Mouse (Mus musculus) neural tube, embryonic 15.5 days (tissue): Measurements from ENCODE around the gene Hs6st3. TPM values are rescaled to one million over a fixed set of nuclear protein-coding genes. Genes with fewer than 3 reads are reported as not detected.

Experiments
- ATAC-seq: fragments of 200-750 bp; cut with Nextera tagmentation; 2 replicates; pipeline ENCODE4 v1.8.0; 2017; ENCODE audit warnings: mild to moderate bottlenecking, moderate TSS enrichment, moderate library complexity; ENCODE audit not compliant: low FRiP score
- H3K27ac ChIP-seq: fragments of 300-500 bp; sonication (generic); replicated peaks from 2 replicates; pipeline ENCODE4 v1.5.1; 2015; ENCODE audit warnings: mild to moderate bottlenecking, inconsistent platforms
- H3K27me3 ChIP-seq: fragments of 300-500 bp; sonication (generic); replicated peaks from 2 replicates; pipeline ENCODE4 v1.6.1; 2015; ENCODE audit warnings: inconsistent platforms
- H3K36me3 ChIP-seq: fragments of 300-500 bp; sonication (generic); 2 replicates; pipeline ENCODE4 v1.6.1; 2015; ENCODE audit warnings: inconsistent platforms
- H3K4me1 ChIP-seq: fragments of 300-500 bp; sonication (generic); 2 replicates; pipeline ENCODE4 v1.6.1; 2015; ENCODE audit warnings: inconsistent platforms
- H3K4me2 ChIP-seq: fragments of 300-500 bp; sonication (generic); 2 replicates; pipeline ENCODE4 v1.6.1; 2015; ENCODE audit warnings: inconsistent platforms, mild to moderate bottlenecking, moderate library complexity
- H3K4me3 ChIP-seq: fragments of 300-500 bp; sonication (generic); replicated peaks from 2 replicates; pipeline ENCODE4 v1.5.1; 2015; ENCODE audit warnings: mild to moderate bottlenecking, inconsistent platforms
- H3K9ac ChIP-seq: fragments of 300-500 bp; sonication (generic); replicated peaks from 2 replicates; pipeline ENCODE4 v1.6.1; 2015; ENCODE audit warnings: mild to moderate bottlenecking, inconsistent platforms
- H3K9me3 ChIP-seq: fragments of 300-500 bp; sonication (generic); replicated peaks from 2 replicates; pipeline ENCODE4 v1.6.1; 2016; ENCODE audit warnings: inconsistent platforms
- WGBS: fragments of 180-500 bp; shearing (Covaris S2); methylation state at CpG from one replicate; pipeline ENCODE4 v1.1.7; 2015; ENCODE audit warnings: mixed read lengths; 5-methylcytosine and 5-hydroxymethylcytosine counted together
- polyA plus RNA-seq: library from polyadenylated mRNA; unstranded; fragments of >200 nt; fragmentation: Nextera tagmentation; extraction: Ambion mirVana; gene quantifications from 2 replicates; pipeline ENCODE4 v1.2.1, GENCODE M21; 2015

Gene Hs6st3
- polyA plus RNA-seq, 1 experiment from 2014 or later, result 2.1 TPM

DNA sequence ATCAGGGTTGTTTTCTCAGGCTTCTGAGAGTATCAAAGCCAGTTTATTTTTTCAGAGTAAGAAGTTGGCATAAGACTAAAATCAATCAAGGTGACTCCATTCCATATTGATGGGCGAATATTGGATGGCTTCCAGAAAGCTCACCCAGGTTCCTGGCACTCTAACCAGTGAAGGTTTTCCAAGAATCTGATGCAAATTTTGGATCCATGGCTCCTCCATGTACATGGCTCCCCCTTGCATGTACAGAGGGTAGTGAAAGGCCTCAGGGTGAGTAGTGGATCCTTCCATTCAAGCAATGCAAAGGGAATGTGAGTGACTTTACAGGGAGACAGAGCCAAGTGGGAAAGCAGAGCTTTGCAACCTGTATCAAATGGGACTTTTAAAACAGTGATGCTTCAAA is 603.6 kb downstream of the Hs6st3 start:
- ATAC-seq, result no peak
- WGBS, result 79% methylated on average over 1 of the region's 1 CpGs
- no peak overlapping the region for H3K9ac ChIP-seq
- no peaks in the 10 kb centered on the region for H3K36me3 ChIP-seq
- no peaks in the 10 kb centered on the region for H3K9me3 ChIP-seq
- no peak overlapping the region for H3K4me3 ChIP-seq
- no peaks in the 10 kb centered on the region for H3K4me1 ChIP-seq
- H3K27ac ChIP-seq, result no peak overlapping the region
- no peak overlapping the region for H3K4me2 ChIP-seq
- no peaks in the 10 kb centered on the region for H3K27me3 ChIP-seq

DNA sequence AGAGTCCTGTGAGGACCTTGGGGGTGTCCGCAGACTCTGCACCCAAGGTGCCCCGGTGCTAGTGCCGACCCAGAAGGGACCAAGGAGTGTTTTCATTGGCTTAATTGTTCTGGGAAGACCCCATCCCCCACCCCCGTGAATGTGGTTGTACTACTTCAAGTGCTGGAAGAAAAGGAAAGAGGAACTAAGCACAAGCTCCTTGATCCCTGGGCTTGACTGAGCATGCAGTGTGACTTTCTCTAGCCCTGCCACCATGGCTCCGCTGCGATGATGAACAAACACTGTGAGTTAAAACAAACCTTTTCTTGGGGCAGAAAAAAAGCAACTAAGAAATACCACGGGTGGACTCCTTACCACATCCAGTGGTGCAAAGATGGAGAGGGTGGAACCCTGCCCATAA is 623.2 kb downstream of the Hs6st3 start:
- no peaks in the 10 kb centered on the region for H3K4me1 ChIP-seq
- ATAC-seq, result no peak
- H3K27ac ChIP-seq, result no peak overlapping the region
- no peak overlapping the region for H3K4me3 ChIP-seq
- H3K27me3 ChIP-seq, result no peaks in the 10 kb centered on the region
- 89% methylated on average over 7 of the region's 7 CpGs for WGBS
- H3K9ac ChIP-seq, result no peak overlapping the region
- H3K36me3 ChIP-seq, result no peaks in the 10 kb centered on the region
- H3K4me2 ChIP-seq, result no peak overlapping the region
- H3K9me3 ChIP-seq, result no peaks in the 10 kb centered on the region

DNA sequence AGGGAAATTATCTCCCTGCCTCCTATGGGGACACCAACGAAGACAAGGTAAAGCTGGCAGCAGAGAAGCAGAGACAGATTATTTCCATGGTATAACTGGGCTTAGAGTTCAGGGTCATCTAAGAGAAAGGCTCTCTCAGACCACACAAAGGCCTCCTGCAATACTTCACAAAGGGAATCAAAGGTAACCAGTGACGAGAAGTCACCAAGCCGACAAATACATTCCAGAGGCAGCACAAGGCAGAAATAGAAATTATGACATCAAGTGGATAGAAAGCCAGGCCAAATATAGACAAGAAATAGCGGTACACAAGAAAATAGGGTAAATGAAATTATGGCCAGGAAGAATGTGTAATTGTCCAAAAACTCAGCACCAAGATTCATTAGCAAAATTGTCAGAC is 633.9 kb downstream of the Hs6st3 start:
- WGBS, result 69% methylated on average over 4 of the region's 4 CpGs
- H3K27ac ChIP-seq, result no peak overlapping the region
- no peak overlapping the region for H3K4me3 ChIP-seq
- no peaks in the 10 kb centered on the region for H3K36me3 ChIP-seq
- H3K9me3 ChIP-seq, result no peaks in the 10 kb centered on the region
- no peaks in the 10 kb centered on the region for H3K27me3 ChIP-seq
- H3K4me1 ChIP-seq, result 0 out of 2 replicates have a peak, but pooled peaks cover 4% of the 10 kb centered on the region
- no peak overlapping the region for H3K9ac ChIP-seq
- no peak for ATAC-seq
- no peak overlapping the region for H3K4me2 ChIP-seq

DNA sequence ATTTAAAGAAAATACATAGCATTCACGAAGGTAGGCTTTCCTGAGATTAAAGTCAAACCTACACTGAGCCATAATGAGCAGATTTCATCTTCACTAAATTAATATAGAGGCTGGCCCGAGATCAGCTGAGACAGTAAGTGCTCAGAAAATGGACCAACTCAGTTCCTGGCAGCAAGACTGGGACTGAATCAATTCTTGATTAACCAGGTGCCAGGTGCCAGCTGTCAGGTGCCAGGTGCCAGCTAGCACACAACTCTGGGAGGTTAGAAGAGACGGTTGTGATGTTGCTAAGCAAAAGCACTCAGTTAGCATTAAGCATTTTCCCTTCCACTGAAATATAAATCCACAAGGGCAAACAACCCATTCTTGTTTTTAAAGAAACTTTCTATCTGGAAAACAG is 638.1 kb downstream of the Hs6st3 start:
- WGBS, result 75% methylated on average over 3 of the region's 3 CpGs
- no peak overlapping the region for H3K4me2 ChIP-seq
- no peaks in the 10 kb centered on the region for H3K36me3 ChIP-seq
- no peaks in the 10 kb centered on the region for H3K27me3 ChIP-seq
- H3K4me3 ChIP-seq, result no peak overlapping the region
- no peak for ATAC-seq
- no peaks in the 10 kb centered on the region for H3K9me3 ChIP-seq
- no peak overlapping the region for H3K27ac ChIP-seq
- no peak overlapping the region for H3K9ac ChIP-seq
- 0 out of 2 replicates have a peak, but pooled peaks cover under 1% of the 10 kb centered on the region for H3K4me1 ChIP-seq

DNA sequence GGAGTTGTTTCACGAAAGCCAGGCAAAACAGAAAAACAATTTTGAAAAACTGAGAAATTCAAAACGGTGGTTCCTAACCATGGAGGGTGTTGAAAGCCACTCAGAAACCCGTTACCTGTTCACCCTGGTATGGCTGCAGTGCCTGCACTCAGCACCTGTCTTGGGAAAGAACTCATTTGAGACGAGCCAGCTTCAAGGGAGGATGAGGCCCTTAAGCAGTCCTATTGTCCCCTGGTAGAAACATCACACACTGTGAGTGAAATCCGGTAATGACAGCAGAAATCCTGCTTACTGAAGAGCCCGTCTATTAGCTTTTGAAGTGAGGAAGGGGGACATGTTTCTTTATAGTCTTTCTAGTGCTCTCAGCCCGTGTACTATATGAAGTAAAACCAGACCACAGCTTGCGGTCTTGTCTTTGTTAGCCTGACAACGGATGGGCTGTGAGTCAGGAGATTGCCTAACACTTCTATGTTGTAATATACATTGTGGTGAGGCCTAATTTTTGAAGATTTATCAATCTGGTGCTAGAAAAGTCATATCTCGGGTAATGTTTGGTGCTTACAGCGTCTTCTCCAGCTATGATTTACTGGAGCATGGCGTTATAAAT is 641.9 kb downstream of the Hs6st3 start:
- whole genome bisulfite sequencing, result 75% methylated on average over 12 of the region's 12 CpGs
- ATAC-seq, result no peak
- no peak overlapping the region for H3K4me3 ChIP-seq
- no peak overlapping the region for H3K27ac ChIP-seq
- no peak overlapping the region for H3K4me2 ChIP-seq
- no peak overlapping the region for H3K9ac ChIP-seq
- no peaks in the 10 kb centered on the region for H3K36me3 ChIP-seq
- H3K9me3 ChIP-seq, result no peaks in the 10 kb centered on the region
- no peaks in the 10 kb centered on the region for H3K4me1 ChIP-seq
- H3K27me3 ChIP-seq, result no peaks in the 10 kb centered on the region

DNA sequence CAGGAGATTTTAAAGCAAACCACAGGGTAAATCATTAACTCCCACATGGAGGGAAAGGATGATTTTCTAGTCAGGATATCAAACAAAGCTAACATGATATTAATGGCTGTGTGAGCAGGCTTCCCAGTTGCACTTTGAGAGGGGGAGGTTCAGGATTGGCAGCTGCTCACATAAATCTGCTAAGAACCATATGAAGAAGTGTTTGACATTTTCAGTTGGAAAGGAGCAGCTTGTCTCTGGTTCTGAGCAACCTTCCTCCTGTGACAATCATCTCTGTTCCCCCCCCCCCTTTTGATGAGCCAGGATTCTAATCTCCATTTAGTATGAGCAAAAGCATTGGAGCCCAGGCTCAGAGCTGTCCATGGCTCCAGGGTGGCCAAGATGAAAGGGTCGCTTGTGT is 643.0 kb downstream of the Hs6st3 start:
- H3K4me1 ChIP-seq, result no peaks in the 10 kb centered on the region
- ATAC-seq, result no peak
- no peaks in the 10 kb centered on the region for H3K36me3 ChIP-seq
- no peak overlapping the region for H3K27ac ChIP-seq
- no peak overlapping the region for H3K4me3 ChIP-seq
- H3K9ac ChIP-seq, result no peak overlapping the region
- H3K9me3 ChIP-seq, result no peaks in the 10 kb centered on the region
- WGBS, result 90% methylated on average over 1 of the region's 1 CpGs
- no peak overlapping the region for H3K4me2 ChIP-seq
- no peaks in the 10 kb centered on the region for H3K27me3 ChIP-seq

DNA sequence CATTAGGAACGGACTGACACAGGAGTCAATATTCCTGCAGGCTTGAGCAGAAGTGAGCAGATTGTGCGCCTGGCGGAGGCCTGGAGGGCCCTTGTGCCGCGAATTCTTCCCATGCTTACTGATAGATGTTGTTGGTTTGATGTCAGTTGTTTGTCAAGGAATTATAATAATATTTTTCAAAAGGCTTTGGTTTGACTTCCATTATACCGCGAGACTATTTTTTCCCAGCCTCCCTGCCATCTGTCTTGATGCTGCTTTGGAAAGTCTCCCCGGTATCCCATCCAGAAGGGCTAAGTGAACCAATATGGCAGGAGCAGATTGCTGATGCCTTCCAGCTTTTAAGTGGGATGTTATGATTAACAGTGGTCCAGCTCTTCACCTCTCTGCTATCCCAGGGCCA is 651.3 kb downstream of the Hs6st3 start:
- H3K4me2 ChIP-seq, result no peak overlapping the region
- no peak overlapping the region for H3K9ac ChIP-seq
- H3K9me3 ChIP-seq, result no peaks in the 10 kb centered on the region
- H3K4me3 ChIP-seq, result no peak overlapping the region
- H3K36me3 ChIP-seq, result no peaks in the 10 kb centered on the region
- ATAC-seq, result no peak
- no peaks in the 10 kb centered on the region for H3K4me1 ChIP-seq
- WGBS, result 94% methylated on average over 8 of the region's 8 CpGs
- no peak overlapping the region for H3K27ac ChIP-seq
- H3K27me3 ChIP-seq, result no peaks in the 10 kb centered on the region

DNA sequence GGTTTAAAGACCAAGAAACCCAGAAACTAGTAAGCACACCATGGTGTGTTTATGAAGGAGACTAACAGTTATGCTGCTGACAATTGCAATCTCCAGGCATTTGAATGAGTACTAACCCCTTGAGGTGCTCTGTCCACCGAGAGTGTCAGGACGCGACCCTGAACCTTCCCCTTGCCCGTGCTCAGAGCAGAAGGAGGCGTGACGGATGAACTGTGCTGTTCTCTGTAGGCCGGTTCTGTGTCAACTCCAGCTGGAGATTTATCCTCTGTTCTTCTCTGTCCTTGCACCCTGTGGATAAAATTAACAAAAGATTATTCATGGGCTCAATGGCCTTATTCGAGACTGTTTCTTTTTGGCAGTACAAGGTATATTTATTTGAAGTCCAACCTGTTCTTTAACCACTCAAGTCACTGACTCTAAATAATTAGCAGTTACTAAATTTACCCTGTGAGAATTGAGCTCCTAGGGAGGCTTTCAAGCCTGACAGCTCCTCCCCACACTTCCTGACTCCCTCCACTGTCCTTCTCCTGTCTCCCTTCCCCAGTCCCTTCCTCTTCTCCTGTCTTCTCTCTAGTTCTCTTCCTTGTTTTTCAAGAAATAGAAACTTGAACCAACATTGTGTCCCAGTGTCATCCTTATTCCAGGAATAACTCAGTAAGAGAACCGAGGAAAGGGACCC is 659.2 kb downstream of the Hs6st3 start:
- Histone ChIP-seq H3K4me3 (no peak overlapping the region), H3K27ac (no peak overlapping the region), H3K27me3 (no peaks in the 10 kb centered on the region), H3K9ac (no peak overlapping the region), H3K4me1 (peaks cover 12% of the 10 kb centered on the region), H3K4me2 (no peak overlapping the region), H3K36me3 (no peaks in the 10 kb centered on the region), H3K9me3 (no peaks in the 10 kb centered on the region)
- WGBS, result 21% methylated on average over 9 of the region's 9 CpGs
- no peak; the same call in 1 of the 2 replicates for ATAC-seq

DNA sequence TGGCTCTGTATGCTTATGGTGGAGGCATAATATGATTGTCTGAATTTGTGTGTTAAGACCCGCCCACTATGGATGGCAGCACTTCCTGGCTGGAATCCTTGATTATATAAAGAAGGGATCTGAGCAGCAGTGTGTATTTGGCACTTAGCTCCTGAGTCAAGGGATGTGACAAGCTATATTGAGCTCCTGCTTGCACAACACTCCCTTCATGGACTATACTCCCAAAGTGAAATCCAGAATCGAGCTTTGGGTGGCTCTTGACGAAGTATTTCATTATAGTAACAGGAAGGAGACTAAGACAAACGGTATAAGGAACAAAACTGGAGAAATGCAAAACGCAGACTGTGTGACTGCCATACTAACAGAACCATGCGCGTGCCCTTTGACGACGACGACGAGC is 660.4 kb downstream of the Hs6st3 start:
- Histone ChIP-seq H3K9ac (no peak overlapping the region), H3K36me3 (no peaks in the 10 kb centered on the region), H3K4me1 (peaks cover 19% of the 10 kb centered on the region), H3K9me3 (no peaks in the 10 kb centered on the region), H3K27ac (no peak overlapping the region), H3K27me3 (no peaks in the 10 kb centered on the region), H3K4me2 (no peak overlapping the region), H3K4me3 (no peak overlapping the region)
- no peak for ATAC-seq
- 92% methylated on average over 11 of the region's 11 CpGs for WGBS

DNA sequence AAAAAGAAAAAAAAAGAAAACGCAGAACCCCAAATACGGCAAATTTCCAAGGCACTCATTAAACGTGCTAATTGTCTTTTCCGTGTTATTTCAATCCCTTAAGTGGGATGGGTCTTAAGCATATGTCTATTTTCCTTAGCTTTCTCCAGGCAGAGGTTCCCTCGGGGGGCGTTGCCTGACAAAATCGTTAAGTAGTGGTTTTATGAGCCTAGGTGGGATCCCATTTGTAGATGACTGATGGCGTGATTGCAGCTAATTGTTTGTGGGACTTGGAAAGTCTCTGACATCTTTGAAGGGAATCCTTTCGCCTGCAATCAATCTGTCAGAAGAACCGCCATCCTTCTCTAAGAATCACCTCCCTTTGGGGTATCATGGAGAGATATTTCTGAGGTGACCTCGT is 662.7 kb downstream of the Hs6st3 start:
- no peaks in the 10 kb centered on the region for H3K36me3 ChIP-seq
- no peak overlapping the region for H3K4me3 ChIP-seq
- H3K9me3 ChIP-seq, result no peaks in the 10 kb centered on the region
- no peak overlapping the region for H3K27ac ChIP-seq
- ATAC-seq, result no peak
- no peaks in the 10 kb centered on the region for H3K27me3 ChIP-seq
- WGBS, result 52% methylated on average over 11 of the region's 11 CpGs
- no peak overlapping the region for H3K9ac ChIP-seq
- peaks cover 25% of the 10 kb centered on the region for H3K4me1 ChIP-seq
- H3K4me2 ChIP-seq, result no peak overlapping the region

DNA sequence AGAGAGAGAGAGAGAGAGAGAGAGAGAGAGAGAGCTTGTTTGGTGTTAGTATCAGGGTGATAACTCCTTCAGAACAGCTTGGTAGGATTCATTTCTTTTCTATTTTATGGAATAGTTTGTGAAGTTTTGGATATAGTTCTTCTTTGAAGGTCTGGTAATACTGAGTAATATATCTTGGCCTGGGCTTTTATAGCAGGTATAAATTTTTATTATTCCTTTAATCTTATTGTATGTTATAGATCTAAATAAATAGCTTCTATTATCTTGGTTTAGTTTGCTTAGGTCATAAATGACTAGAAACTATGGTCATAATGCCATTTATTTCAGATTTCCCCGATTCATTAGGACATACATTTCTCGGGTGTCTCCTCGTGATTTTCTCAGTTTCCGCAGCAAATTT is 675.8 kb downstream of the Hs6st3 start:
- WGBS, result 79% methylated on average over 4 of the region's 4 CpGs
- Histone ChIP-seq H3K9ac (no peak overlapping the region), H3K27me3 (no peaks in the 10 kb centered on the region), H3K4me1 (no peaks in the 10 kb centered on the region), H3K4me2 (no peak overlapping the region), H3K4me3 (no peak overlapping the region), H3K9me3 (no peaks in the 10 kb centered on the region), H3K36me3 (no peaks in the 10 kb centered on the region), H3K27ac (no peak overlapping the region)
- no peak for ATAC-seq

DNA sequence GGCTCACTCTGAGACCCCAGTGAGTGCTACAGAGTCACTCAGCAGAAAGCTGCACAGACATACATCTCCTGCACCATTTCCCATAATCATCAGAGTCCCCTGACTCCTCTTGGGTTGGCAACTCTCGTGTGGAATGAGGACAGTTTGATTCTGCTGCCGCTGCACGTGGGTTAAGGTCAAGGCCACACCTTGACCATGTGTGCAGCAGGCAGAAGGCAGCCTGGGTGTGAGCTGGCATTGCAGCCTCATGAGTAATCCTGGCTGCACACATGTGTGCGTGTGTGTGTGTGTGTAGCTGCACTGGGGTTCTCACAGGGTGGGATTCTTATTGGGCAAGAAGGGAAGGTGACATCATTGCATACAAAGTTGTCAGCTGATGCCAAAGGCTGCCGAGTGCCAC is 677.5 kb downstream of the Hs6st3 start:
- Histone ChIP-seq H3K4me2 (no peak overlapping the region), H3K4me1 (no peaks in the 10 kb centered on the region), H3K4me3 (no peak overlapping the region), H3K36me3 (no peaks in the 10 kb centered on the region), H3K27ac (no peak overlapping the region), H3K9me3 (no peaks in the 10 kb centered on the region), H3K27me3 (no peaks in the 10 kb centered on the region), H3K9ac (no peak overlapping the region)
- WGBS, result 78% methylated on average over 5 of the region's 5 CpGs
- ATAC-seq, result no peak
